Mouse (Mus musculus): ENCODE measurements around the gene H2afv. TPM values are rescaled to one million over a fixed set of nuclear protein-coding genes. Genes with fewer than 3 reads are reported as not detected.
A peak's percentile ranks its signal among the peaks of the same experiment; 100 is the strongest.

Gene H2afv
- polyA plus RNA-seq, 1 experiment from 2014 or later = 617 TPM

GRCm38 (mm10) chr11:6479231-6479630, 35.0 kb upstream of the H2afv start:
- H3K4me1 ChIP-seq (replicated peaks) = peaks cover 7% of the 10 kb centered on the region
- 84% methylated on average over 2 of the region's 2 CpGs for WGBS
- H3K9me3 ChIP-seq = no peaks in the 10 kb centered on the region
- H3K27me3 ChIP-seq = no peaks in the 10 kb centered on the region
- H3K4me3 ChIP-seq (replicated peaks) = no peak overlapping the region
- H3K9ac ChIP-seq (replicated peaks) = no peak overlapping the region
- ATAC-seq = no peak
- no peak overlapping the region for H3K4me2 ChIP-seq (replicated peaks)
- no peaks in the 10 kb centered on the region for H3K36me3 ChIP-seq
- no peak overlapping the region for H3K27ac ChIP-seq

GRCm38 (mm10) chr11:6477350-6477749, 33.1 kb upstream of the H2afv start:
- ATAC-seq = no peak

GRCm38 (mm10) chr11:6476876-6477275, 32.6 kb upstream of the H2afv start:
- H3K9ac ChIP-seq (replicated peaks) = no peak overlapping the region
- no peaks in the 10 kb centered on the region for H3K9me3 ChIP-seq
- H3K4me2 ChIP-seq (replicated peaks) = no peak overlapping the region
- H3K4me3 ChIP-seq (replicated peaks) = no peak overlapping the region
- H3K36me3 ChIP-seq = no peaks in the 10 kb centered on the region
- no peaks in the 10 kb centered on the region for H3K27me3 ChIP-seq
- H3K4me1 ChIP-seq (replicated peaks) = peaks cover 28% of the 10 kb centered on the region
- no peak overlapping the region for H3K27ac ChIP-seq
- WGBS = 73% methylated on average over 6 of the region's 6 CpGs
- ATAC-seq = no peak

More at GRCm38 (mm10) chr11:6477350-6477749, 33.1 kb upstream of the H2afv start:
- no peak overlapping the region for H3K4me2 ChIP-seq (replicated peaks)
- no peaks in the 10 kb centered on the region for H3K9me3 ChIP-seq
- no peak overlapping the region for H3K9ac ChIP-seq (replicated peaks)
- H3K27me3 ChIP-seq = no peaks in the 10 kb centered on the region
- WGBS = 100% methylated on average over 1 of the region's 1 CpGs
- H3K4me1 ChIP-seq (replicated peaks) = peaks cover 23% of the 10 kb centered on the region
- no peaks in the 10 kb centered on the region for H3K36me3 ChIP-seq
- no peak overlapping the region for H3K27ac ChIP-seq
- H3K4me3 ChIP-seq (replicated peaks) = no peak overlapping the region

DNA sequence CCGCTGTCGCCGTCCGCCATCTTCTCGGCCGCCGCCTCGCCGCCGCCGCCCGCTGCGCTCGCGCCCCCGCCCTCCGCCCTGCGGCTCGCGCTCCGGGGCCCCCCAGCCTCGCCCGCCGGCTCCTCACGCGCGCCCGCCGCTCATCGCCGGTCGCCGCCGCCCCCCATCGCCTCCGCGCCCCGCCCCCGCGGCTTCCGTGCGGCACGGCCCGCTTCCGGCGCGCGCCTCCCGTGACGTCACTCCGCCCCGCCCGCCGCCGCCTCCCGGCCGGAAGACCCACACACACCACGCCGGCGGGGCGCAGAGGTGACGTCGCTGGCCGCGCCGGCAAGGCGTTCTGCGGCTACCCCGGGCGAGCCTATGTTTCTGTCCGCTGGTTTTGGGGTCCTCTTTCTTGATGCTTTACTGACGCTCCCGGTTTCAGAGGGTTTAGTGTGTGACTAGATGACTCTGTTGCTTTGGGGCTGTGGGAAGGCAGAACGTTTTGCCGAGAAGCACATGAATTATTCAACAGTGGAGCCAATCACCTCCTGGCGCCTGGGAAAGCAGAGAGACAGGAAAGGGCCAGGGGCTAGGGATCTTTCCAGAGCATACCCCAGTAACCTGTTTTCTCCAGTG, 31.7 kb upstream of the H2afv start, which contains the start of gene Purb:
Gene Purb, minus strand, starts transcription at position 51 of the 618 bp plus-strand sequence.
- no peaks in the 10 kb centered on the region for H3K9me3 ChIP-seq
- peak within 1 kb of the TSS; percentile 96 for H3K27ac ChIP-seq
- no peaks in the 10 kb centered on the region for H3K36me3 ChIP-seq
- peak within 1 kb of the TSS; percentile 98 for H3K9ac ChIP-seq (replicated peaks)
- H3K4me2 ChIP-seq (replicated peaks) = peak within 1 kb of the TSS; percentile 97
- peak; percentile 96 for ATAC-seq
- peaks cover 37% of the 10 kb centered on the region for H3K4me1 ChIP-seq (replicated peaks)
- H3K27me3 ChIP-seq = no peaks in the 10 kb centered on the region
- peak within 1 kb of the TSS; percentile 99 for H3K4me3 ChIP-seq (replicated peaks)
- WGBS = under 1% methylated on average over 46 of the region's 76 CpGs

GRCm38 (mm10) chr11:6474874-6475731, 30.9 kb upstream of the H2afv start:
- Histone ChIP-seq H3K4me1 (replicated peaks) (peaks cover 46% of the 10 kb centered on the region), H3K27me3 (no peaks in the 10 kb centered on the region), H3K9ac (replicated peaks) (peak overlapping the region; percentile 98), H3K36me3 (no peaks in the 10 kb centered on the region), H3K4me3 (replicated peaks) (peak overlapping the region; percentile 99), H3K27ac (peak overlapping the region; percentile 96), H3K4me2 (replicated peaks) (peak overlapping the region; percentile 97), H3K9me3 (no peaks in the 10 kb centered on the region)
- ATAC-seq = peak; percentile 46
- under 1% methylated on average over 97 of the region's 109 CpGs for WGBS

DNA sequence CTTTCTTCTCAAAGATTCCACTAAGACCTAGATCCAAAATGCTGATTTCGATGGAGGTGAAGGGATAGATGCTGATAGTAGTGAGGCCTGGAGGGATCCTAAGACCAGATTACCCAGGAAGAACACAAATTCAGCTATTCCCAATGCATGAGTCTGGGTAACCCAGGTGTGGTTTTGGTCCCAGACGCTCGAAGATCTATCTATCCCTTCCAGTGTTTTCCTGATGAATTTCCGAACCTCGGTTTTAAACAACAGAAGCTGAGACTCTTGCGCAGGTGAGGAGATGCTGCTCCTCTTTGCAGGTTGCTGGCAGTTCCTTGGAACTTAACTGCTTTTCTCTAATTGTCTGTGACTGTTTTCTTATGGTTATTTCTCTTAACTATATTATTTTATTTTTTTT, 30.1 kb upstream of the H2afv start:
- ATAC-seq = no peak
- H3K9ac ChIP-seq (replicated peaks) = peak overlapping the region; percentile 98

DNA sequence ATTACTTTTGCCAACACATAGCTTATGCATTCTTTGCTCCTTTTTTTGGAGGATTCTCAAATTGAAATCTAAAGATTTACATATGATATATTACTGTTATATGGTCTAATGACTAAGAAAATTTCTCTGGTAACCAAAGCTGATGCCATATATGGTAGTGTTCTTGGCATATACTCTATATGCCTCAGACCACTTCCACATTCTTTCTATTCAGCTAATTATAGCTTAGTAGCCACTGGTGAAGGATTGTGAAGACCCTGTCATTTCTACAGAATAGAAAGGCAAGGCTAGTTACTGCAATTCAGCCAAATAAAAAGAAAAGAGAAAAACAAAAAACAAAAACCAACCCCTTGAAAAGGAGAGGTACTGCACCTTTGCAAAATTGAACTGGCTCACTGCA, 27.8 kb upstream of the H2afv start:
- H3K36me3 ChIP-seq = peaks cover 14% of the 10 kb centered on the region
- peak overlapping the region; percentile 55 for H3K9ac ChIP-seq (replicated peaks)
- H3K27ac ChIP-seq = no peak overlapping the region
- H3K4me2 ChIP-seq (replicated peaks) = peak overlapping the region; percentile 84
- H3K4me3 ChIP-seq (replicated peaks) = peak overlapping the region; percentile 48
- H3K4me1 ChIP-seq (replicated peaks) = peaks cover 68% of the 10 kb centered on the region
- no peak for ATAC-seq
- no peaks in the 10 kb centered on the region for H3K9me3 ChIP-seq
- no peaks in the 10 kb centered on the region for H3K27me3 ChIP-seq

More for the DNA sequence above, 30.1 kb upstream of the H2afv start:
- Histone ChIP-seq H3K36me3 (no peaks in the 10 kb centered on the region), H3K9me3 (no peaks in the 10 kb centered on the region), H3K27me3 (no peaks in the 10 kb centered on the region), H3K4me3 (replicated peaks) (peak overlapping the region; percentile 99), H3K27ac (peak overlapping the region; percentile 96), H3K4me1 (replicated peaks) (peaks cover 50% of the 10 kb centered on the region), H3K4me2 (replicated peaks) (peak overlapping the region; percentile 97)
- WGBS = 38% methylated on average over 6 of the region's 6 CpGs

DNA sequence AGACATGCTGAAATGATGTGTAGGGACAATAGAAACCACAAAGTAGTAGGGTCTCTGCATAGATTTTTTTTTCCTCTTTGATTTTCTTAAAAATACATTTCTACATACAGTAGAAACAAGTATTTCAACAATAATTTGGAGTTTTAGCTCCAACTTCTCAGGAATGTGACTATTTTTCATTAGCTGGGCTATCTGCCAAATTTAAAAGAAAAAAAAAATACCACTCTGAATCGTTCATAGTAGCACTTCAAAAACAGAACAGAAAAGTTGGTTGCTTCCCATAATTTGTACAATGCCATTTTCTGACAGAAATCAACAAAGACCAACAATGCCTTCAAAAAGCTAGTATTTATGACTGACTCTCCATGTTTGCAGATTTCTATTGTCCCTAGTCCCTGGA, 27.2 kb upstream of the H2afv start:
- 43% methylated on average over 1 of the region's 1 CpGs for WGBS
- peak overlapping the region; percentile 61; the same call in 1 of the 2 replicates for H3K27ac ChIP-seq
- peak overlapping the region; percentile 84 for H3K4me2 ChIP-seq (replicated peaks)
- no peaks in the 10 kb centered on the region for H3K9me3 ChIP-seq
- peak overlapping the region; percentile 68 for H3K9ac ChIP-seq (replicated peaks)
- peaks cover 18% of the 10 kb centered on the region for H3K36me3 ChIP-seq
- ATAC-seq = no peak
- H3K4me1 ChIP-seq (replicated peaks) = peaks cover 67% of the 10 kb centered on the region
- H3K4me3 ChIP-seq (replicated peaks) = peak overlapping the region; percentile 48
- H3K27me3 ChIP-seq = no peaks in the 10 kb centered on the region

DNA sequence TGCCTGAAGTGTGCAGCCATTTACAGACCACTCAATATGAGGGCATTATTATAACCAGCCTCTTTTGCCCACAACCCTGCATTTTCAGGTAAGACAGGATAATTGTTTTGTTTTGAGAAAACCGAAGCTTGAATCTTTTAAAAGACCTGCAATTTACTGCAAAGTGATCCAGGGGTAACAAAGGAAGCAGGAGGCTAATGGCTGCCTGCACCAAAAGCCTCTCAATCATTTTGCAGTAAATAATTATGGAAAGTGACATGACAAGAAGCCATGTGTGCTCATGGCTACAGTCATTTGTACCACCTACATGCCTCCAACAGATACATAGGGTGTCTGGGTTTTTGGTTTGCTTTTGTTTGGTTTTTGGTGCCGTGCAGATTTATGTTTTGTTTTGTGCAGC, 26.8 kb upstream of the H2afv start:
- H3K4me3 ChIP-seq (replicated peaks) = peak overlapping the region; percentile 48
- H3K36me3 ChIP-seq = peaks cover 23% of the 10 kb centered on the region
- no peak for ATAC-seq
- no peaks in the 10 kb centered on the region for H3K9me3 ChIP-seq
- H3K9ac ChIP-seq (replicated peaks) = peak overlapping the region; percentile 68
- 67% methylated on average over 2 of the region's 2 CpGs for WGBS
- no peaks in the 10 kb centered on the region for H3K27me3 ChIP-seq
- H3K27ac ChIP-seq = peak overlapping the region; percentile 61
- H3K4me1 ChIP-seq (replicated peaks) = peaks cover 67% of the 10 kb centered on the region
- H3K4me2 ChIP-seq (replicated peaks) = peak overlapping the region; percentile 84

DNA sequence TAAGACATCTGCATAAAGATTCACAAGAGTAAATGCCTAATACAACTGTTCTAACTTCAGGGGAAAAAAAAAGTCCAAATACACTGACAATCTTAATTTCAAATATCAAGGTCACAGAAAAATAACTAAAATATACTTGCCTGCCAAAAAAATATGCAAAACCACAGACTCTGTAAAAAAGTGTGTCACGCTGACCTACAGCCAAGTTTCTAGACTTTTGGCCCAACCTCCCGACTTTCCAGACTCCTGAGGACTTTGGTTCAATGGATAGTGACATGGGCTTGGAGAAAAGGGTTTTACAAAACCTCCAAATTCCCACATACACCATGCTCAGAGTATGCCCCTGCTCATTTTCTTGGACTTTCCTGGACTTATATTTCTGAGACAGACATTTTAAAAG, 24.3 kb upstream of the H2afv start:
- Histone ChIP-seq H3K4me1 (replicated peaks) (peaks cover 57% of the 10 kb centered on the region), H3K36me3 (peaks cover 35% of the 10 kb centered on the region), H3K9ac (replicated peaks) (no peak overlapping the region), H3K27ac (no peak overlapping the region), H3K4me3 (replicated peaks) (no peak overlapping the region), H3K4me2 (replicated peaks) (0 out of 2 replicates have a peak overlapping the region, but pooled peaks have one; percentile 19), H3K27me3 (no peaks in the 10 kb centered on the region), H3K9me3 (no peaks in the 10 kb centered on the region)
- no peak for ATAC-seq
- WGBS = 89% methylated on average over 2 of the region's 2 CpGs

DNA sequence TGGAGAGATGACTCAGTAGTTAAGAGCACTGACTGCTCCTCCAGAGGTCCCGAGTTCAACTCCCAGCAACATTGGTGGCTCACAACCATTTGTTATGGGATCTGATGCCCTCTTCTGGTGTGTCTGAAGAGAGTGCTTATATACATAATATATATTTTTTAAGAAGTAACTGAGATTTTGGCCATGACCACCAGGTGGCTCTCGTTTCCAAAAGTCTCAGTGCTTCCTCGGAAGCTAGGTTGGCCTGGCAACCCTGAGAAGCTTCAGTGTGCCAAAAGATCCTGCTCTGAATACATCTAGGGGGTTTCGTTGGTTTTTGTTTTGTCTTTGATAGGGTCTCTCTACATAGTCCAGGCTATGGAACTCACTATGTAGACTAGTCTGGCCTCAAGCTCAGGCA, 20.9 kb upstream of the H2afv start:
- ATAC-seq = peak; percentile 79
- Histone ChIP-seq H3K27me3 (no peaks in the 10 kb centered on the region), H3K36me3 (peaks cover 36% of the 10 kb centered on the region), H3K4me1 (replicated peaks) (peaks cover 25% of the 10 kb centered on the region), H3K4me3 (replicated peaks) (no peak overlapping the region), H3K4me2 (replicated peaks) (no peak overlapping the region), H3K9ac (replicated peaks) (no peak overlapping the region), H3K27ac (no peak overlapping the region), H3K9me3 (no peaks in the 10 kb centered on the region)
- WGBS = 27% methylated on average over 4 of the region's 4 CpGs

DNA sequence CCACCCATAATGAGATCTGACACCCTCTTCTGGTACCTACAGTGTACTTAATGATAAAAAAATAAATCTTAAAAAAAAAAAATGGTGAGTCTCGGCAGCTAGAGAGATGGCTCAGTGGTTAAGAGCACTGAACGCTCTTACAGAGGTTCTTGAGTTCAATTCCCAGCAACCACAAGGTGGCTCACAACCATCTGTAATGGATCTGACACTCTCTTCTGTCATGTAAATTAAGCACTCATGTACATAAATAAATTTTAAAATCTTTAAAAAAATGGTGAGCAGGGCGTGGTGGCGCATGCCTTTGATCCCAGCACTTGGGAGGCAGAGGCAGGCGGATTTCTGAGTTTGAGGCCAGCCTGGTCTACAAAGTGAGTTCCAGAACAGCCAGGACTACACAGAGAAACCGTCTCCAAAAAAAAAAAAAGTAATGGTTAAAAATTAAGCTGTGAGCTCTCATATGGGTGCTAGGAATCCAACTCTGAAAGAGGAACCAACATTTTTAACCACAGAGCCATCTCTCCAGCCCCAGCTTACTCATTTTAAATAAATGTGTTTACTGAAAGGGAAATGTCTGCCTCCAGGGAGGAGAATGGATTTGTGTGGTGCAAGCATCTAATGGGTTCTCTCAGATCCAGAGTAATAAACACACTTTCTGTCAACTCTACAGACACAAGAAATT, 19.1 kb upstream of the H2afv start:
- 92% methylated on average over 6 of the region's 6 CpGs for WGBS
- H3K4me2 ChIP-seq (replicated peaks) = no peak overlapping the region

More for the DNA sequence above, 19.1 kb upstream of the H2afv start:
- H3K36me3 ChIP-seq = peaks cover 31% of the 10 kb centered on the region
- H3K27ac ChIP-seq = no peak overlapping the region
- H3K4me1 ChIP-seq (replicated peaks) = peaks cover 13% of the 10 kb centered on the region
- no peaks in the 10 kb centered on the region for H3K9me3 ChIP-seq
- H3K27me3 ChIP-seq = no peaks in the 10 kb centered on the region
- H3K4me3 ChIP-seq (replicated peaks) = no peak overlapping the region
- ATAC-seq = no peak
- H3K9ac ChIP-seq (replicated peaks) = no peak overlapping the region
